Mouse (Mus musculus) kidney, adult 2 months (tissue): ENCODE results near the gene Klf12. TPM values are rescaled to one million over a fixed set of nuclear protein-coding genes. Genes with fewer than 3 reads are reported as not detected.
A peak's percentile ranks its signal among the peaks of the same experiment; 100 is the strongest.

Experiments
- DNase-seq: peaks from one replicate; pipeline ENCODE4 v3.0.0; 2021
- H3K27ac ChIP-seq: fragments of 200-500 bp; 2 replicates; pipeline ENCODE4 v1.5.1; 2012; ENCODE audit warnings: low read depth, low read length, control low read depth, inconsistent platforms; ENCODE audit not compliant: insufficient read depth
- H3K27me3 ChIP-seq: fragments of 200-500 bp; replicated peaks from 2 replicates; pipeline ENCODE4 v1.6.1; 2012; ENCODE audit warnings: mild to moderate bottlenecking, moderate library complexity, low read length, inconsistent platforms; ENCODE audit not compliant: control insufficient read depth, insufficient read depth
- H3K36me3 ChIP-seq: fragments of 200-500 bp; 2 replicates; pipeline ENCODE4 v1.6.1; 2012; ENCODE audit warnings: mild to moderate bottlenecking, moderate library complexity, low read length, inconsistent platforms; ENCODE audit not compliant: control insufficient read depth, insufficient read depth
- H3K4me1 ChIP-seq: fragments of 200-500 bp; 2 replicates; pipeline ENCODE4 v1.6.1; 2011; ENCODE audit warnings: low read length; ENCODE audit not compliant: control insufficient read depth, insufficient read depth
- H3K4me3 ChIP-seq: fragments of 200-500 bp; 2 replicates; pipeline ENCODE4 v1.5.1; 2011; ENCODE audit warnings: mild to moderate bottlenecking, low read depth, low read length, control low read depth; ENCODE audit not compliant: insufficient read depth
- CTCF ChIP-seq: fragments of 200-500 bp; conservative IDR thresholded peaks from 2 replicates; pipeline ENCODE4 v1.5.1; 2011; ENCODE audit warnings: low read depth, mild to moderate bottlenecking, control low read depth, low read length, moderate library complexity, mixed read lengths; ENCODE audit not compliant: insufficient read depth, insufficient read length
- POLR2A ChIP-seq: fragments of 200-500 bp; IDR thresholded peaks from one replicate; pipeline ENCODE4 v1.6.1; 2011; ENCODE audit warnings: low read depth, low read length, control low read depth
- WGBS: fragments of 180-500 bp; shearing (Covaris S2); methylation state at CpG from one replicate; pipeline ENCODE4 v1.1.7; 2018; 5-methylcytosine and 5-hydroxymethylcytosine counted together
- polyA plus RNA-seq: library from polyadenylated mRNA; depleted of rRNA; stranded (reverse); fragments of >200 nt; gene quantifications from 2 replicates; pipeline ENCODE4 v1.2.3, GENCODE M21; 2012

Gene Klf12
- polyA plus RNA-seq, 1 experiment, result 11.0 TPM

GRCm38 (mm10) chr14:100052876-100053275, 231.6 kb downstream of the Klf12 start:
- WGBS, result 40% methylated on average over 2 of the region's 2 CpGs
- H3K27me3 ChIP-seq, result no peaks in the 10 kb centered on the region
- peaks cover 6% of the 10 kb centered on the region; the same call in 1 of the 2 replicates for H3K4me1 ChIP-seq
- TF ChIP-seq POLR2A (no peak), CTCF (no peak)
- peak overlapping the region; percentile 99 for H3K27ac ChIP-seq
- DNase-seq, result peak; percentile 84
- no peaks in the 10 kb centered on the region for H3K36me3 ChIP-seq
- no peak overlapping the region for H3K4me3 ChIP-seq

- no peaks in the 10 kb centered on the region for H3K27me3 ChIP-seq
- no peak overlapping the region for H3K27ac ChIP-seq
- DNase-seq, result no peak
- no peaks in the 10 kb centered on the region; the same call in 1 of the 2 replicates for H3K4me1 ChIP-seq
- no peak overlapping the region for H3K4me3 ChIP-seq
- H3K36me3 ChIP-seq, result no peaks in the 10 kb centered on the region
- TF ChIP-seq POLR2A (no peak), CTCF (no peak)
These were observed 239.0 kb downstream of the Klf12 start for GRCm38 (mm10) chr14:100045431-100045830.

- DNase-seq, result no peak
- no peaks in the 10 kb centered on the region for H3K27me3 ChIP-seq
- H3K36me3 ChIP-seq, result no peaks in the 10 kb centered on the region
- no peak overlapping the region for H3K4me3 ChIP-seq
- H3K27ac ChIP-seq, result no peak overlapping the region
- 63% methylated on average over 6 of the region's 6 CpGs for WGBS
- peaks cover 6% of the 10 kb centered on the region; the same call in 1 of the 2 replicates for H3K4me1 ChIP-seq
- no peak for TF ChIP-seq CTCF
- TF ChIP-seq POLR2A, result no peak
These were observed 242.7 kb downstream of the Klf12 start for GRCm38 (mm10) chr14:100041823-100042222.

GRCm38 (mm10) chr14:100026671-100027070, 257.8 kb downstream of the Klf12 start:
- no peak overlapping the region for H3K4me3 ChIP-seq
- H3K36me3 ChIP-seq, result no peaks in the 10 kb centered on the region
- WGBS, result 67% methylated on average over 6 of the region's 6 CpGs
- TF ChIP-seq CTCF (no peak), POLR2A (no peak)
- peak; percentile 4 for DNase-seq
- no peaks in the 10 kb centered on the region for H3K27me3 ChIP-seq
- H3K27ac ChIP-seq, result no peak overlapping the region
- H3K4me1 ChIP-seq, result no peaks in the 10 kb centered on the region

- Histone ChIP-seq H3K4me1 (no peaks in the 10 kb centered on the region), H3K27ac (no peak overlapping the region), H3K36me3 (no peaks in the 10 kb centered on the region), H3K27me3 (no peaks in the 10 kb centered on the region), H3K4me3 (no peak overlapping the region)
- 93% methylated on average over 2 of the region's 2 CpGs for WGBS
- DNase-seq, result no peak
- no peak for TF ChIP-seq CTCF
- TF ChIP-seq POLR2A, result no peak
These were observed 267.3 kb downstream of the Klf12 start for GRCm38 (mm10) chr14:100017219-100017618.

GRCm38 (mm10) chr14:100010525-100010924, 274.0 kb downstream of the Klf12 start:
- TF ChIP-seq POLR2A (no peak), CTCF (no peak)
- H3K36me3 ChIP-seq, result no peaks in the 10 kb centered on the region
- WGBS, result 42% methylated on average over 5 of the region's 5 CpGs

GRCm38 (mm10) chr14:100009790-100010382, 274.6 kb downstream of the Klf12 start:
- Histone ChIP-seq H3K27me3 (no peaks in the 10 kb centered on the region), H3K4me3 (no peak overlapping the region), H3K4me1 (no peaks in the 10 kb centered on the region), H3K27ac (no peak overlapping the region), H3K36me3 (no peaks in the 10 kb centered on the region)
- DNase-seq, result peak; percentile 69
- 39% methylated on average over 4 of the region's 4 CpGs for WGBS
- no peak for TF ChIP-seq POLR2A
- peak; percentile 21; the same call in 1 of the 2 replicates for TF ChIP-seq CTCF

More at GRCm38 (mm10) chr14:100010525-100010924, 274.0 kb downstream of the Klf12 start:
- Histone ChIP-seq H3K4me3 (no peak overlapping the region), H3K27me3 (no peaks in the 10 kb centered on the region), H3K27ac (no peak overlapping the region), H3K4me1 (no peaks in the 10 kb centered on the region)
- no peak for DNase-seq

- Histone ChIP-seq H3K27ac (no peak overlapping the region), H3K27me3 (no peaks in the 10 kb centered on the region), H3K4me1 (no peaks in the 10 kb centered on the region; the same call in 1 of the 2 replicates), H3K4me3 (no peak overlapping the region), H3K36me3 (no peaks in the 10 kb centered on the region)
- no peak for DNase-seq
- no peak for TF ChIP-seq POLR2A
- TF ChIP-seq CTCF, result no peak
- 77% methylated on average over 7 of the region's 7 CpGs for WGBS
These were observed 301.0 kb downstream of the Klf12 start for GRCm38 (mm10) chr14:99983510-99983909.
